Comparison of ENCODE assay signal across 25 mouse cellular contexts in the genomic region with DNA sequence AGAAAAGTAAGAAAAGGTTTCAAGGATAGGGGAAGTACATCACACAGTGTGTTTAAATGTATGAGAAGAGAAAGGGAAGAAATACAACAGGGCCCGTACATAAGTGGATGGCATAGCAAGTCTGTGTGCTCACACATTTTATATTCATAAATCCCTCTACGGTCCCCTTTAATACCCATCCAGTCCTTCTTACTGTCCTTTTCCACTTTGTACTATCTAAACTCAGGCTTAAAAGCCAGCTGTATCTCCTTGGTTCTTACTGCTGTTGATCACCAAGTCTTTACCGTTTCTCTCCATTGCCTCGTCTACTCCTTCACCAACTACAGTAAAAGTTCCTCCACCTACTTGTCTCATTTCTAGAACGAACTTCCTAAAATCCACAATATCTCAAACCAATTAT. TPM values are rescaled to one million over a fixed set of nuclear protein-coding genes. Genes with fewer than 3 reads are reported as not detected.
DNase-seq lines count a peak whose midpoint lies in the region; ATAC-seq and TF ChIP-seq lines count a peak whose summit lies in the region.
"Had no signal": no experiment of that assay in that cellular context is flagged by ENCODE, and none has a peak within 500 bp of the region (broad histone marks: within the 10 kb centered on the region; RNA-seq: fewer than 3 reads in every experiment).

No protein-coding gene starts in this region.

- peaks cover 56% of the 10 kb centered on the region for H3K79me2 ChIP-seq in CH12.LX (replicated peaks; ENCODE audit: control insufficient read depth, extremely low read depth, insufficient read depth, poor library complexity, severe bottlenecking)

- dilution Hi-C loops in CH12.LX (cut with MboI; ENCODE audit: extremely low pct_ligation_motif_present, extremely low pct_unique_long_range_greater_than_20kb, low sequenced_read_pairs): no loop called here

- no peak for TF ChIP-seq POLR2A in CH12.LX (IDR thresholded peaks at IDR 0.05; ENCODE audit: low read depth, low read length)

- no peak for TF ChIP-seq RAD21 in CH12.LX (IDR thresholded peaks at IDR 0.05; ENCODE audit: low read depth, low read length)

- H3K9ac ChIP-seq in liver, embryonic 14.5 days (replicated peaks): no peak overlapping the region
- no peak overlapping the region for H3K9ac ChIP-seq in liver, embryonic 12.5 days
- H3K9ac ChIP-seq in CH12.LX (ENCODE audit: insufficient read depth, low read depth): peak overlapping the region; percentile 94
- H3K9ac ChIP-seq: embryonic facial prominence, embryonic 15.5 days; forebrain, embryonic 13.5 days; heart, embryonic 15.5 days; hindbrain, embryonic 14.5 days; limb, embryonic 12.5 days; liver, embryonic 13.5 days; lung, embryonic 15.5 days; midbrain, embryonic 15.5 days had no signal

- no peaks in the 10 kb centered on the region for H3K36me3 ChIP-seq in liver, embryonic 14.5 days (replicated peaks; ENCODE audit: control insufficient read depth, insufficient read depth, low read depth)
- no peaks in the 10 kb centered on the region for H3K36me3 ChIP-seq in liver, embryonic 12.5 days
- H3K36me3 ChIP-seq in CH12.LX (replicated peaks in 1 of 2; ENCODE audit: control insufficient read depth in 1 of 2, insufficient read depth in 1 of 2, low read length in 1 of 2): peaks cover 0 to 2% of the 10 kb centered on the region in 2 experiments
- H3K36me3 ChIP-seq in midbrain, embryonic 10.5 days: no peaks in the 10 kb centered on the region
- H3K36me3 ChIP-seq: embryonic facial prominence, embryonic 10.5 days; embryonic facial prominence, embryonic 15.5 days; heart, embryonic 15.5 days; limb, embryonic 12.5 days; liver, embryonic 13.5 days; lung, embryonic 15.5 days; midbrain, embryonic 15.5 days had no signal

- no peaks in the 10 kb centered on the region for H3K27me3 ChIP-seq in liver, embryonic 14.5 days (ENCODE audit: control insufficient read depth, insufficient read depth, low read length)
- no peaks in the 10 kb centered on the region for H3K27me3 ChIP-seq in liver, embryonic 12.5 days (replicated peaks)
- no peaks in the 10 kb centered on the region for H3K27me3 ChIP-seq in CH12.LX (replicated peaks)
- H3K27me3 ChIP-seq in midbrain, embryonic 10.5 days (ENCODE audit: low read depth, poor library complexity, severe bottlenecking): no peaks in the 10 kb centered on the region
- H3K27me3 ChIP-seq: embryonic facial prominence, embryonic 15.5 days; forebrain, embryonic 13.5 days; heart, embryonic 15.5 days; limb, embryonic 12.5 days; liver, embryonic 13.5 days; lung, embryonic 15.5 days; midbrain, embryonic 15.5 days had no signal

- 66% methylated on average over 5 of the region's 5 CpGs for WGBS in liver, embryonic 14.5 days (ENCODE audit: insufficient replicate concordance)
- WGBS in liver, embryonic 12.5 days (ENCODE audit: insufficient replicate concordance): 75% methylated on average over 5 of the region's 5 CpGs
- WGBS in midbrain, embryonic 10.5 days: 95% methylated on average over 5 of the region's 5 CpGs

- no peak overlapping the region for H3K4me3 ChIP-seq in liver, embryonic 14.5 days (ENCODE audit: insufficient read depth in 1 of 2, low read depth in 2 of 2, low read length in 2 of 2)
- no peak overlapping the region for H3K4me3 ChIP-seq in liver, embryonic 12.5 days
- H3K4me3 ChIP-seq in CH12.LX (replicated peaks in 1 of 3; ENCODE audit: low read depth in 2 of 3, low read length in 2 of 3, poor library complexity in 1 of 3): peak overlapping the region; percentile 59 to 74 (median 71)
- no peak overlapping the region for H3K4me3 ChIP-seq in midbrain, embryonic 10.5 days
- H3K4me3 ChIP-seq: embryonic facial prominence, embryonic 10.5 days; embryonic facial prominence, embryonic 15.5 days; forebrain, embryonic 13.5 days; heart, embryonic 15.5 days; limb, embryonic 12.5 days; liver, embryonic 13.5 days; lung, embryonic 15.5 days; midbrain, embryonic 15.5 days had no signal

- ATAC-seq in liver, embryonic 14.5 days (ENCODE audit: insufficient read depth): no peak
- no peak for ATAC-seq in liver, embryonic 12.5 days
- ATAC-seq: forebrain, embryonic 13.5 days; midbrain, embryonic 15.5 days had no signal

- in situ Hi-C loops in CH12.LX (cut with MboI; ENCODE audit: low pct_ligation_motif_present, low pct_unique_long_range_greater_than_20kb, low sequenced_read_pairs): no loop called here

- 0 out of 2 replicates have a peak overlapping the region, but pooled peaks have one; percentile 11 for H3K4me2 ChIP-seq in liver, embryonic 14.5 days (ENCODE audit: low read depth)
- H3K4me2 ChIP-seq in liver, embryonic 12.5 days: no peak overlapping the region
- peak overlapping the region; percentile 100 for H3K4me2 ChIP-seq in CH12.LX (ENCODE audit: insufficient read depth, low read depth, poor library complexity, severe bottlenecking)
- H3K4me2 ChIP-seq: embryonic facial prominence, embryonic 15.5 days; forebrain, embryonic 13.5 days; heart, embryonic 15.5 days; hindbrain, embryonic 14.5 days; limb, embryonic 12.5 days; liver, embryonic 13.5 days; lung, embryonic 15.5 days; midbrain, embryonic 15.5 days had no signal

- TF ChIP-seq CTCF in liver, embryonic 14.5 days (IDR thresholded peaks at IDR 0.05; ENCODE audit: low read depth): no peak
- TF ChIP-seq CTCF in CH12.LX (conservative IDR thresholded peaks at IDR 0.05 in 1 of 2, IDR thresholded peaks at IDR 0.05 in 1 of 2; ENCODE audit: low read depth in 2 of 2, low read length in 2 of 2): no peak

- no peak overlapping the region for H3K27ac ChIP-seq in liver, embryonic 14.5 days
- H3K27ac ChIP-seq in liver, embryonic 12.5 days: no peak overlapping the region
- H3K27ac ChIP-seq in CH12.LX (ENCODE audit: insufficient read depth, low read depth): peak overlapping the region; percentile 71
- H3K27ac ChIP-seq in midbrain, embryonic 10.5 days (replicated peaks): no peak overlapping the region
- H3K27ac ChIP-seq: embryonic facial prominence, embryonic 10.5 days; embryonic facial prominence, embryonic 15.5 days; forebrain, embryonic 13.5 days; hindbrain, embryonic 14.5 days; limb, embryonic 12.5 days; liver, embryonic 13.5 days; lung, embryonic 15.5 days; midbrain, embryonic 15.5 days had no signal

- peaks cover 0 to 12% of the 10 kb centered on the region in 2 experiments; a peak in 2 of 4 replicates for H3K4me1 ChIP-seq in liver, embryonic 14.5 days (replicated peaks; ENCODE audit: control insufficient read depth in 2 of 2, insufficient read depth in 2 of 2, low read length in 1 of 2)
- H3K4me1 ChIP-seq in liver, embryonic 12.5 days: peaks cover 28% of the 10 kb centered on the region
- peaks cover 5 to 46% of the 10 kb centered on the region in 2 experiments for H3K4me1 ChIP-seq in CH12.LX (ENCODE audit: control insufficient read depth in 1 of 2, insufficient read depth in 2 of 2)
- H3K4me1 ChIP-seq in midbrain, embryonic 10.5 days: no peaks in the 10 kb centered on the region
- H3K4me1 ChIP-seq: embryonic facial prominence, embryonic 15.5 days; lung, embryonic 15.5 days; midbrain, embryonic 15.5 days had no signal

- DNase-seq in liver, embryonic 14.5 days (ENCODE audit: low read depth in 3 of 3, low spot score in 3 of 3): no peak
- DNase-seq in B cell, adult 2 months: peak; percentile 51 to 58
- no peak for DNase-seq in CH12.LX (ENCODE audit: extremely low read depth)
- peak; percentile 82 for DNase-seq in naive thymus-derived CD4-positive, alpha-beta T cell, adult 2 months (ENCODE audit: low read depth)
- DNase-seq in midbrain, embryonic 10.5 days (ENCODE audit: low spot score): no peak
- DNase-seq in frontal cortex, postnatal 25 days (ENCODE audit: low spot score in 2 of 2): no peak
- DNase-seq: adrenal gland, adult 2 months; adrenal gland, postnatal 36 days; cerebellum, adult 8-10 months; cerebellum, postnatal 25 days; gastrocnemius, postnatal 14 days; heart, postnatal 4 days; kidney, postnatal 14 days; layer of hippocampus, adult 9-11 months; liver, embryonic 13.5 days; right cerebral cortex, postnatal 25 days had no signal

- H3K9me3 ChIP-seq in liver, embryonic 14.5 days (ENCODE audit: control insufficient read depth, low read length): no peaks in the 10 kb centered on the region
- H3K9me3 ChIP-seq in liver, embryonic 12.5 days (replicated peaks): no peaks in the 10 kb centered on the region
- no peaks in the 10 kb centered on the region for H3K9me3 ChIP-seq in CH12.LX (replicated peaks; ENCODE audit: low read length)
- no peaks in the 10 kb centered on the region for H3K9me3 ChIP-seq in midbrain, embryonic 10.5 days (replicated peaks)
- H3K9me3 ChIP-seq: embryonic facial prominence, embryonic 10.5 days; embryonic facial prominence, embryonic 15.5 days; forebrain, embryonic 13.5 days; heart, embryonic 15.5 days; limb, embryonic 12.5 days; liver, embryonic 13.5 days; lung, embryonic 15.5 days; midbrain, embryonic 15.5 days had no signal

- TF ChIP-seq EP300 in liver, embryonic 14.5 days (IDR thresholded peaks at IDR 0.05; ENCODE audit: low read depth): no peak
- TF ChIP-seq EP300 in CH12.LX (IDR thresholded peaks at IDR 0.05; ENCODE audit: low read length): no peak

TF ChIP-seq in CH12.LX, 34 proteins besides CTCF, POLR2A, EP300 and RAD21 (continues in another document):
- TF ChIP-seq ZMIZ1 (IDR thresholded peaks at IDR 0.05; ENCODE audit: low read depth, low read length) (no peak), ETS1 (conservative IDR thresholded peaks at IDR 0.05; ENCODE audit: low read depth, low read length) (no peak), ELF1 (IDR thresholded peaks at IDR 0.05; ENCODE audit: low read depth, low read length) (no peak), SIN3A (IDR thresholded peaks at IDR 0.05; ENCODE audit: low read length) (no peak), PAX5 (IDR thresholded peaks at IDR 0.05; ENCODE audit: low read length) (no peak), MXI1 (IDR thresholded peaks at IDR 0.05; ENCODE audit: low read depth, low read length) (no peak), NRF1 (IDR thresholded peaks at IDR 0.05; ENCODE audit: low read depth, low read length) (no peak), MAFK (IDR thresholded peaks at IDR 0.05; ENCODE audit: insufficient replicate concordance, low read length) (no peak), ZC3H11A (IDR thresholded peaks at IDR 0.05; ENCODE audit: low read depth, low read length) (no peak), USF2 (conservative IDR thresholded peaks at IDR 0.05; ENCODE audit: low read depth, low read length) (no peak), BHLHE40 (IDR thresholded peaks at IDR 0.05; ENCODE audit: low read depth, low read length) (no peak), MAX (IDR thresholded peaks at IDR 0.05; ENCODE audit: low read length) (peak; percentile 4; the same call in 1 of the 2 replicates), TCF12 (IDR thresholded peaks at IDR 0.05; ENCODE audit: low read depth, low read length) (no peak)

RNA-seq across cellular contexts. Expression of gene Cytip, which starts 37.9 kb away (rescaled TPM):
- 0.75 and 1.4 TPM in 2 replicates for polyA plus RNA-seq in liver, embryonic 14.5 days (2012; rRNA removed)
- polyA plus RNA-seq in liver, embryonic 14.5 days (2014; fragmentation: Nextera tagmentation; extraction: Ambion mirVana): 1.8 and 2.7 TPM in 2 replicates
- polyA plus RNA-seq in liver, embryonic 12.5 days (2016; fragmentation: Nextera tagmentation; extraction: Ambion mirVana): 1.9 and 2.2 TPM in 2 replicates
- total RNA-seq in CH12.LX (2012; rRNA removed): 61.3 TPM in 2 replicates
- 55.9 and 73.4 TPM in 2 replicates for total RNA-seq in CH12.LX (2014; rRNA removed)
- 40.2 and 43.1 TPM in 2 replicates for polyA plus RNA-seq in CH12.LX (2012; ENCODE audit: insufficient read length, low read depth)
- 0.05 and 0.06 TPM in 2 replicates for polyA plus RNA-seq in midbrain, embryonic 10.5 days (2016; fragmentation: Nextera tagmentation; extraction: Ambion mirVana)
- polyA plus RNA-seq: hindbrain, embryonic 14.5 days had no signal

Comparison
In these comparisons a context has a peak if more than half of its experiments do, and no peak if none do; other contexts are left out.
1. DNase-seq: peak in B cell, adult 2 months (2 of 2) and naive thymus-derived CD4-positive, alpha-beta T cell, adult 2 months (single experiment); none in liver, embryonic 14.5 days (0 of 3), CH12.LX (single experiment), midbrain, embryonic 10.5 days (single experiment) and frontal cortex, postnatal 25 days (0 of 2).
2. H3K4me3 ChIP-seq: peak in CH12.LX (3 of 3); none in liver, embryonic 14.5 days (0 of 2), liver, embryonic 12.5 days (single experiment) and midbrain, embryonic 10.5 days (single experiment).
3. RNA of gene Cytip, which starts 37.9 kb away (polyA plus RNA-seq): 40.2 to 43.1 TPM in CH12.LX; 0.75 to 2.7 TPM in liver, embryonic 14.5 days, 1.9 to 2.2 TPM in liver, embryonic 12.5 days and 0.05 to 0.06 TPM in midbrain, embryonic 10.5 days; every median in the first group is over 10 times any median in the second.